Mouse (Mus musculus) gastrocnemius, postnatal 4 days (tissue): ENCODE results near the gene Chp2. TPM values are rescaled to one million over a fixed set of nuclear protein-coding genes. Genes with fewer than 3 reads are reported as not detected.
A peak's percentile ranks its signal among the peaks of the same experiment; 100 is the strongest.

Experiments used
- DNase-seq, 2 experiments: peaks; one replicate each; pipeline ENCODE4 v3.0.0; 2021 to 2022; ENCODE audit warnings: low spot score in 2 of 2, mixed read lengths in 2 of 2
- long read RNA-seq, 2 experiments: library from polyadenylated mRNA; stranded (forward); transcript quantifications; one replicate each; pipeline ENCODE4 v2.0.0; 2021
- total RNA-seq, 2 experiments: library from RNA; stranded (reverse); gene quantifications; 2 replicates each; pipeline ENCODE4 v1.2.3; 2021

Gene Chp2
- total RNA-seq, result 1 to 10 TPM; 5.1 to 5.4 TPM
- long read RNA-seq, experiment 1, partial matches to known transcripts, result 0 of 2 reads
- long read RNA-seq, experiment 1, other reads (novel, unspliced or antisense), result 1 of 2 reads
- long read RNA-seq, experiment 2, partial matches to known transcripts, result 0 of 1 reads
- long read RNA-seq, experiment 2, other reads (novel, unspliced or antisense), result 1 of 1 reads

- DNase-seq, result peak in 1 of 2 experiments; percentile 29
Observed at GRCm38 (mm10) chr7:122219315-122219801, at the start of gene Chp2. Gene Chp2 (plus strand): TSS chr7:122219496.

GRCm38 (mm10) chr7:122170705-122171104 is 48.6 kb upstream of the Chp2 start:
- no peak for DNase-seq

GRCm38 (mm10) chr7:122171613-122172012 is 47.7 kb upstream of the Chp2 start:
- DNase-seq, result no peak

- no peak for DNase-seq
Observed at GRCm38 (mm10) chr7:122180720-122181119, 38.6 kb upstream of the Chp2 start.

GRCm38 (mm10) chr7:122184569-122184968 is 34.7 kb upstream of the Chp2 start:
- no peak for DNase-seq

- DNase-seq, result no peak
Observed at GRCm38 (mm10) chr7:122186043-122186442, 33.3 kb upstream of the Chp2 start, which contains the start of gene Ern2. Gene Ern2 (minus strand): TSS chr7:122186207.

GRCm38 (mm10) chr7:122189484-122189883 is 29.8 kb upstream of the Chp2 start:
- DNase-seq, result peak in 1 of 2 experiments; percentile 35

- DNase-seq, result no peak
Observed at GRCm38 (mm10) chr7:122191097-122191496, 28.2 kb upstream of the Chp2 start.

- DNase-seq, result no peak
Observed at GRCm38 (mm10) chr7:122193919-122194318, 25.4 kb upstream of the Chp2 start.

GRCm38 (mm10) chr7:122196771-122197170 is 22.5 kb upstream of the Chp2 start:
- DNase-seq, result no peak

- peak in 1 of 2 experiments; percentile 24 for DNase-seq
Observed at GRCm38 (mm10) chr7:122197306-122197705, 22.0 kb upstream of the Chp2 start.

GRCm38 (mm10) chr7:122199296-122199695 is 20.0 kb upstream of the Chp2 start:
- no peak for DNase-seq

- DNase-seq, result no peak
Observed at GRCm38 (mm10) chr7:122203936-122204335, 15.4 kb upstream of the Chp2 start.

GRCm38 (mm10) chr7:122206121-122206520 is 13.2 kb upstream of the Chp2 start:
- DNase-seq, result no peak

GRCm38 (mm10) chr7:122208276-122209021 is 10.8 kb upstream of the Chp2 start:
- no peak for DNase-seq

GRCm38 (mm10) chr7:122226020-122226742 is 6.9 kb downstream of the Chp2 start:
- DNase-seq, result no peak

GRCm38 (mm10) chr7:122226744-122227143 is 7.4 kb downstream of the Chp2 start:
- DNase-seq, result no peak

- no peak for DNase-seq
Observed at GRCm38 (mm10) chr7:122229306-122229705, 10.0 kb downstream of the Chp2 start.

- no peak for DNase-seq
Observed at GRCm38 (mm10) chr7:122229916-122230315, 10.6 kb downstream of the Chp2 start.

GRCm38 (mm10) chr7:122230866-122231265 is 11.6 kb downstream of the Chp2 start:
- DNase-seq, result no peak

- no peak for DNase-seq
Observed at GRCm38 (mm10) chr7:122238939-122239338, 19.6 kb downstream of the Chp2 start.
